Mouse (Mus musculus) small intestine, adult 2 months (tissue): ENCODE measurements around the gene 1700029H14Rik.

Source experiments
- CTCF ChIP-seq: fragments of 200-500 bp; IDR thresholded peaks from 2 replicates; pipeline ENCODE4 v1.5.1; 2012; ENCODE audit warnings: low read depth, mild to moderate bottlenecking, control low read depth, inconsistent platforms, low read length, moderate library complexity, mixed read lengths; ENCODE audit not compliant: insufficient replicate concordance, insufficient read length; ENCODE audit errors: extremely low read depth
- POLR2A ChIP-seq: fragments of 200-500 bp; IDR thresholded peaks from 2 replicates; pipeline ENCODE4 v1.6.1; 2012; ENCODE audit warnings: low read depth, mild to moderate bottlenecking, control low read depth, inconsistent platforms, low read length, moderate library complexity

DNA sequence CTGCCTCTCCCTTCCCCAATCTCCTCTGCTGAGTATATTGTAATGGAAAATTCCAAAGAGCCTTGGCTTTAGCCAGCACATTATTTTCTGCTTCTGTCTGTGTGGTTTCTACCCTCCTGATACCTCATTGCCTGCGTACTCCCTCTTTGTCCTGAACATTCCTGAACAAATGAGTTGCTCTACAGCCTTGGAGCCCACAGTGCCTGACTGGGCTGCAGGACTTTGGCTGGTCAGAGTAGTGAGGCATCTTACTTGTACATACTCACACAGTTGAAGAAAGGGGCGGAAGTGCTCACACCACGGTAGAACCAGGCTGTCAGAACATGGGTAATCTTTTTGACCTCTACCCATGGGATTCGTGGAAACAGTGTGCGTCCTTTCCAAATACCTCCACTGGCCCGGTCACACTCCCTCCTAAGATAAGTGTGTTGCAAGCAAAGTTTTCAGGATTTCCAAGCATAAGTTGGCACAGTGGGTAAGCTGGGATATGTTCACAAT lies 44.9 kb downstream of the 1700029H14Rik start:
- TF ChIP-seq POLR2A (no peak), CTCF (no peak)
